ENCODE assay signal across 24 mouse cellular contexts in the genomic region with DNA sequence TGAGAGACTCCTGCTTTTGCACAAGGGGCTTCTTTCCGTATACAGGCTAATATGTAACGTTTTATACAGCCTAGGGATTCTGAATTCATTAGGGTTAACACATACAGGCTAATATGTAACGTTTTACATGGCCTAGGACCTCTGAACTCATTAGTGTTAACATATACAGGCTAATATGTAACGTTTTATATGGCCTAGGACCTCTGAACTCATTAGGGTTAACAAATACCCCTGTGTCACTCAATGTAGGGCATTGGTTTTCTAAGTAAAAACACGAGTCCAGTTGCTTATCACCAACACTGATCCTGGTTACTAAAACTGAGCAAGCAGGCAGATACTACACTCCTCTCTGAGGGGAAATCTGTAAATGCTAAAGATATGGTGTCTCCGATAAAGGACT. TPM values are rescaled to one million over a fixed set of nuclear protein-coding genes. Genes with fewer than 3 reads are reported as not detected.
DNase-seq lines count a peak whose midpoint lies in the region; ATAC-seq lines count a peak whose summit lies in the region.
"Had no signal": no experiment of that assay in that cellular context is flagged by ENCODE, and none has a peak within 500 bp of the region (broad histone marks: within the 10 kb centered on the region; RNA-seq: fewer than 3 reads in every experiment).

No protein-coding gene starts in this region.

- H3K27me3 ChIP-seq in kidney, embryonic 16.5 days (ENCODE audit: insufficient read depth, low read length) = no peaks in the 10 kb centered on the region
- H3K27me3 ChIP-seq in intestine, embryonic 16.5 days (replicated peaks; ENCODE audit: control insufficient read depth, insufficient read depth, low read length) = no peaks in the 10 kb centered on the region
- H3K27me3 ChIP-seq: CH12.LX; forebrain, embryonic 13.5 days; hindbrain, embryonic 12.5 days; hindbrain, embryonic 15.5 days; Patski had no signal

- peaks cover 21% of the 10 kb centered on the region for H3K4me1 ChIP-seq in kidney, embryonic 16.5 days (ENCODE audit: insufficient read depth, low read length)
- no peaks in the 10 kb centered on the region for H3K4me1 ChIP-seq in intestine, embryonic 16.5 days (ENCODE audit: control insufficient read depth, insufficient read depth, low read length)
- H3K4me1 ChIP-seq: forebrain, embryonic 13.5 days; hindbrain, embryonic 15.5 days had no signal

- peak; percentile 51 for DNase-seq in kidney, adult 9 months
- DNase-seq in kidney, adult 11 months = no peak
- DNase-seq in kidney, postnatal 4 days = no peak
- no peak for DNase-seq in layer of hippocampus, adult 9-10 months (ENCODE audit: low spot score)
- DNase-seq: adrenal gland, postnatal 10 days; B cell, adult 2 months; cerebellum, adult 18-20 months; cerebellum, adult 9-10 months; cerebellum, postnatal 14 days; forebrain, postnatal 0 days; gastrocnemius, adult 2 months; gastrocnemius, postnatal 14 days had no signal

- H3K27ac ChIP-seq in kidney, embryonic 16.5 days (ENCODE audit: low read length) = peak overlapping the region; percentile 76
- H3K27ac ChIP-seq in intestine, embryonic 16.5 days (ENCODE audit: low read length) = no peak overlapping the region
- H3K27ac ChIP-seq: forebrain, embryonic 10.5 days; forebrain, embryonic 13.5 days; gastrocnemius, adult 2 months; hindbrain, embryonic 12.5 days; hindbrain, embryonic 15.5 days had no signal

- ATAC-seq in kidney, embryonic 16.5 days (ENCODE audit: low FRiP score, low TSS enrichment) = peak; percentile 76; the same call in 1 of the 2 replicates
- peak; percentile 80 for ATAC-seq in intestine, embryonic 16.5 days
- ATAC-seq: forebrain, embryonic 13.5 days; forebrain, postnatal 0 days; Patski had no signal

- no peak overlapping the region for H3K4me2 ChIP-seq in kidney, embryonic 16.5 days (replicated peaks; ENCODE audit: low read depth, low read length)
- H3K4me2 ChIP-seq in intestine, embryonic 16.5 days (ENCODE audit: low read depth, low read length) = no peak overlapping the region
- H3K4me2 ChIP-seq: forebrain, embryonic 13.5 days; heart, embryonic 11.5 days; hindbrain, embryonic 12.5 days; hindbrain, embryonic 15.5 days had no signal

- 55% methylated on average over 6 of the region's 6 CpGs for WGBS in kidney, embryonic 16.5 days
- 52% methylated on average over 6 of the region's 6 CpGs for WGBS in intestine, embryonic 16.5 days

- no peaks in the 10 kb centered on the region for H3K36me3 ChIP-seq in kidney, embryonic 16.5 days (ENCODE audit: insufficient read depth, low read length)
- H3K36me3 ChIP-seq in intestine, embryonic 16.5 days (ENCODE audit: control insufficient read depth, insufficient read depth, low read length) = no peaks in the 10 kb centered on the region
- H3K36me3 ChIP-seq: forebrain, embryonic 10.5 days; G1E; hindbrain, embryonic 12.5 days; hindbrain, embryonic 15.5 days had no signal

- H3K9ac ChIP-seq in kidney, embryonic 16.5 days (replicated peaks; ENCODE audit: low read length) = no peak overlapping the region
- no peak overlapping the region for H3K9ac ChIP-seq in intestine, embryonic 16.5 days (ENCODE audit: low read depth, low read length)
- H3K9ac ChIP-seq: forebrain, embryonic 13.5 days; forebrain, postnatal 0 days; hindbrain, embryonic 12.5 days; hindbrain, embryonic 15.5 days had no signal

- no peaks in the 10 kb centered on the region for H3K9me3 ChIP-seq in kidney, embryonic 16.5 days (ENCODE audit: low read length)
- H3K9me3 ChIP-seq in intestine, embryonic 16.5 days (ENCODE audit: control insufficient read depth, low read length) = no peaks in the 10 kb centered on the region
- H3K9me3 ChIP-seq: forebrain, embryonic 10.5 days; forebrain, embryonic 13.5 days; G1E; hindbrain, embryonic 12.5 days; hindbrain, embryonic 15.5 days had no signal

- no peak overlapping the region for H3K4me3 ChIP-seq in kidney, embryonic 16.5 days (ENCODE audit: low read length)
- H3K4me3 ChIP-seq in intestine, embryonic 16.5 days (ENCODE audit: low read length) = no peak overlapping the region
- H3K4me3 ChIP-seq: forebrain, embryonic 10.5 days; forebrain, embryonic 13.5 days; gastrocnemius, adult 2 months; hindbrain, embryonic 12.5 days; hindbrain, embryonic 15.5 days had no signal

RNA-seq across cellular contexts. Expression of gene Ccdc170, which starts 49.6 kb away (rescaled TPM):
- polyA plus RNA-seq in kidney, embryonic 16.5 days (2015; fragmentation: Nextera tagmentation; extraction: Ambion mirVana) = 2.2 and 3.9 TPM in 2 replicates
- polyA plus RNA-seq in intestine, embryonic 16.5 days (2015; fragmentation: Nextera tagmentation; extraction: Ambion mirVana) = not detected in 2 replicates
- polyA plus RNA-seq: forebrain, embryonic 10.5 days; G1E; heart, embryonic 11.5 days; heart, embryonic 14.5 days; heart, postnatal 0 days had no signal
